In genomic region chr17:78142431-78142830, GRCm38 (mm10) we compare ENCODE assay signal across 16 mouse cellular contexts.
"Had no signal": no experiment of that assay in that cellular context is flagged by ENCODE, and none has a peak within 500 bp of the region (broad histone marks: within the 10 kb centered on the region; RNA-seq: fewer than 3 reads in every experiment).

No protein-coding gene starts in this region.

- DNase-seq: retina, postnatal 1 day; right cerebral cortex, adult 18-20 months; right cerebral cortex, postnatal 14 days; right cerebral cortex, postnatal 25 days; right cerebral cortex, postnatal 4 days; spleen, adult 18-20 months; thymus, adult 18-20 months; thymus, adult 2 months; thymus, postnatal 14 days; thymus, postnatal 25 days; thymus, postnatal 36 days; thymus, postnatal 4 days had no signal

- H3K27me3 ChIP-seq: neural tube, embryonic 13.5 days; neural tube, embryonic 15.5 days; stomach, embryonic 15.5 days had no signal

- H3K4me1 ChIP-seq: stomach, embryonic 15.5 days had no signal

- H3K9me3 ChIP-seq: neural tube, embryonic 13.5 days; neural tube, embryonic 15.5 days; stomach, embryonic 15.5 days had no signal

- H3K27ac ChIP-seq: neural tube, embryonic 13.5 days; neural tube, embryonic 15.5 days; stomach, embryonic 15.5 days; stomach, postnatal 0 days had no signal

- H3K9ac ChIP-seq: neural tube, embryonic 13.5 days; neural tube, embryonic 15.5 days; stomach, embryonic 15.5 days had no signal

- H3K4me2 ChIP-seq: neural tube, embryonic 13.5 days; neural tube, embryonic 15.5 days; stomach, embryonic 15.5 days had no signal

- H3K36me3 ChIP-seq: neural tube, embryonic 13.5 days; neural tube, embryonic 15.5 days; stomach, embryonic 15.5 days had no signal

- H3K4me3 ChIP-seq: neural tube, embryonic 13.5 days; neural tube, embryonic 15.5 days; stomach, embryonic 15.5 days had no signal
